In genomic region chr7:37336171-37336850, GRCm38 (mm10) we compare ENCODE assay signal across 8 mouse cellular contexts.
A peak's percentile ranks its signal among the peaks of the same experiment; 100 is the strongest.
DNase-seq lines count a peak whose midpoint lies in the region; ATAC-seq lines count a peak whose summit lies in the region.
"Had no signal": no experiment of that assay in that cellular context is flagged by ENCODE, and none has a peak within 500 bp of the region (broad histone marks: within the 10 kb centered on the region; RNA-seq: fewer than 3 reads in every experiment).

No protein-coding gene starts in this region.

- H3K27ac ChIP-seq in liver, embryonic 11.5 days (ENCODE audit: low read depth, low read length): no peak overlapping the region
- H3K27ac ChIP-seq in forebrain, embryonic 13.5 days: peak overlapping the region; percentile 76; the same call in 1 of the 2 replicates
- H3K27ac ChIP-seq in limb, embryonic 11.5 days (replicated peaks; ENCODE audit: low read depth, low read length): peak overlapping the region; percentile 79

- ATAC-seq in liver, embryonic 11.5 days (replicated peaks; ENCODE audit: low FRiP score): no peak
- 0 out of 2 replicates have a peak, but pooled peaks have one; percentile 23 for ATAC-seq in forebrain, embryonic 13.5 days
- no peak for ATAC-seq in limb, embryonic 11.5 days (ENCODE audit: insufficient number of reproducible peaks, low FRiP score, low TSS enrichment, low read depth)

- H3K4me3 ChIP-seq in liver, embryonic 11.5 days (ENCODE audit: low read depth, low read length): no peak overlapping the region
- H3K4me3 ChIP-seq in forebrain, embryonic 13.5 days: peak overlapping the region; percentile 32
- peak overlapping the region; percentile 25 for H3K4me3 ChIP-seq in limb, embryonic 11.5 days (ENCODE audit: low read depth, low read length)

- no peak for DNase-seq in liver, embryonic 11.5 days (ENCODE audit: low spot score)
- no peak for DNase-seq in liver
- DNase-seq in limb, embryonic 11.5 days (ENCODE audit: low spot score): no peak
- DNase-seq in retina, postnatal 1 day: peak; percentile 68
- DNase-seq in Muller cell, postnatal 12 days (ENCODE audit: inconsistent ontology term): no peak
- DNase-seq in thymus, adult 18-20 months: no peak
- DNase-seq: kidney, adult 9 months had no signal

- no peaks in the 10 kb centered on the region for H3K9me3 ChIP-seq in liver, embryonic 11.5 days (ENCODE audit: control insufficient read depth, low read length)
- H3K9me3 ChIP-seq in forebrain, embryonic 13.5 days (replicated peaks): no peaks in the 10 kb centered on the region
- H3K9me3 ChIP-seq in limb, embryonic 11.5 days (ENCODE audit: control insufficient read depth, low read length): no peaks in the 10 kb centered on the region

- no peaks in the 10 kb centered on the region for H3K36me3 ChIP-seq in liver, embryonic 11.5 days (ENCODE audit: control insufficient read depth, insufficient read depth, low read length)
- no peaks in the 10 kb centered on the region for H3K36me3 ChIP-seq in forebrain, embryonic 13.5 days (ENCODE audit: poor library complexity, severe bottlenecking)
- no peaks in the 10 kb centered on the region for H3K36me3 ChIP-seq in limb, embryonic 11.5 days (ENCODE audit: control insufficient read depth, insufficient read depth, low read length)

- H3K9ac ChIP-seq in liver, embryonic 11.5 days (ENCODE audit: low read depth, low read length): no peak overlapping the region
- peak overlapping the region; percentile 48 for H3K9ac ChIP-seq in forebrain, embryonic 13.5 days
- no peak overlapping the region for H3K9ac ChIP-seq in limb, embryonic 11.5 days (ENCODE audit: low read length)

- whole genome bisulfite sequencing in liver, embryonic 11.5 days: 26% methylated on average over 12 of the region's 12 CpGs
- 3% methylated on average over 12 of the region's 12 CpGs for WGBS in forebrain, embryonic 13.5 days
- WGBS in limb, embryonic 11.5 days: 13% methylated on average over 12 of the region's 12 CpGs

- H3K4me1 ChIP-seq in liver, embryonic 11.5 days (replicated peaks; ENCODE audit: control insufficient read depth, insufficient read depth, low read length): no peaks in the 10 kb centered on the region
- peaks cover 39% of the 10 kb centered on the region for H3K4me1 ChIP-seq in forebrain, embryonic 13.5 days
- H3K4me1 ChIP-seq in limb, embryonic 11.5 days (ENCODE audit: control insufficient read depth, insufficient read depth, low read length): peaks cover 31% of the 10 kb centered on the region

- H3K27me3 ChIP-seq in liver, embryonic 11.5 days (replicated peaks; ENCODE audit: control insufficient read depth, insufficient read depth, low read length): peaks cover 14% of the 10 kb centered on the region
- H3K27me3 ChIP-seq in forebrain, embryonic 13.5 days: no peaks in the 10 kb centered on the region
- H3K27me3 ChIP-seq in limb, embryonic 11.5 days (ENCODE audit: control insufficient read depth, insufficient read depth, low read length): no peaks in the 10 kb centered on the region

- H3K4me2 ChIP-seq in liver, embryonic 11.5 days: peak overlapping the region; percentile 48; the same call in 1 of the 2 replicates
- peak overlapping the region; percentile 65 for H3K4me2 ChIP-seq in forebrain, embryonic 13.5 days
- peak overlapping the region; percentile 62 for H3K4me2 ChIP-seq in limb, embryonic 11.5 days (ENCODE audit: low read depth, severe bottlenecking)
